Mouse (Mus musculus) hindbrain, embryonic 11.5 days (tissue): Measurements from ENCODE around the gene Mfap1b. TPM values are rescaled to one million over a fixed set of nuclear protein-coding genes. Genes with fewer than 3 reads are reported as not detected.
A peak's percentile ranks its signal among the peaks of the same experiment; 100 is the strongest.

Experiments used
- ATAC-seq: fragments of 200-750 bp; cut with Nextera tagmentation; 2 replicates; pipeline ENCODE4 v1.8.0; 2017; ENCODE audit warnings: mild to moderate bottlenecking, moderate TSS enrichment, moderate library complexity; ENCODE audit not compliant: low FRiP score
- DNase-seq: peaks from one replicate; pipeline ENCODE4 v3.0.0-alpha.2; 2015; ENCODE audit warnings: low spot score
- H3K27ac ChIP-seq: fragments of 300-500 bp; sonication (generic); 2 replicates; pipeline ENCODE4 v1.5.1; 2014; ENCODE audit warnings: mild to moderate bottlenecking, low read depth, low read length
- H3K27me3 ChIP-seq: fragments of 300-500 bp; sonication (generic); 2 replicates; pipeline ENCODE4 v1.6.1; 2014; ENCODE audit warnings: mild to moderate bottlenecking, low read length, moderate library complexity, mixed read lengths; ENCODE audit not compliant: control insufficient read depth, insufficient read depth
- H3K36me3 ChIP-seq: fragments of 300-500 bp; sonication (generic); 2 replicates; pipeline ENCODE4 v1.6.1; 2014; ENCODE audit warnings: mild to moderate bottlenecking, low read length, moderate library complexity, mixed read lengths; ENCODE audit not compliant: control insufficient read depth, insufficient read depth
- H3K4me1 ChIP-seq: fragments of 300-500 bp; sonication (generic); replicated peaks from 2 replicates; pipeline ENCODE4 v1.6.1; 2014; ENCODE audit warnings: low read length, mixed read lengths; ENCODE audit not compliant: control insufficient read depth, insufficient read depth
- H3K4me2 ChIP-seq: fragments of 300-500 bp; sonication (generic); replicated peaks from 2 replicates; pipeline ENCODE4 v1.6.1; 2014; ENCODE audit warnings: mild to moderate bottlenecking, low read depth, low read length
- H3K4me3 ChIP-seq: fragments of 300-500 bp; sonication (generic); 2 replicates; pipeline ENCODE4 v1.5.1; 2014; ENCODE audit warnings: low read depth, low read length
- H3K9ac ChIP-seq: fragments of 300-500 bp; sonication (generic); 2 replicates; pipeline ENCODE4 v1.6.1; 2014; ENCODE audit warnings: low read depth, low read length
- H3K9me3 ChIP-seq: fragments of 300-500 bp; sonication (generic); 2 replicates; pipeline ENCODE4 v1.6.1; 2016; ENCODE audit warnings: low read length; ENCODE audit not compliant: control insufficient read depth
- WGBS: fragments of 180-500 bp; shearing (Covaris S2); extraction: QIAGEN DNeasy Blood & Tissue Kit; methylation state at CpG from one replicate; pipeline ENCODE4 v1.1.7; 2014; 5-methylcytosine and 5-hydroxymethylcytosine counted together
- polyA plus RNA-seq: library from polyadenylated mRNA; unstranded; fragments of >200 nt; fragmentation: Nextera tagmentation; extraction: Ambion mirVana; gene quantifications from 2 replicates; pipeline ENCODE4 v1.2.1, GENCODE M21; 2014

Gene Mfap1b
- polyA plus RNA-seq, 1 experiment from 2014 or later, result 80.4 TPM

GRCm38 (mm10) chr2:121455534-121455933 is 18.3 kb downstream of the Mfap1b start:
- H3K27me3 ChIP-seq, result no peaks in the 10 kb centered on the region
- H3K36me3 ChIP-seq, result no peaks in the 10 kb centered on the region; the same call in 1 of the 2 replicates
- no peaks in the 10 kb centered on the region for H3K9me3 ChIP-seq
- H3K4me3 ChIP-seq, result no peak overlapping the region
- ATAC-seq (no peak), DNase-seq (no peak)
- no peak overlapping the region for H3K4me2 ChIP-seq
- WGBS, result 80% methylated on average over 5 of the region's 5 CpGs
- H3K4me1 ChIP-seq, result 0 out of 2 replicates have a peak, but pooled peaks cover 2% of the 10 kb centered on the region
- H3K27ac ChIP-seq, result no peak overlapping the region
- no peak overlapping the region; the same call in 1 of the 2 replicates for H3K9ac ChIP-seq

- H3K4me1 ChIP-seq, result 0 out of 2 replicates have a peak, but pooled peaks cover 2% of the 10 kb centered on the region
- no peak overlapping the region for H3K4me3 ChIP-seq
- H3K9ac ChIP-seq, result no peak overlapping the region
- no peak overlapping the region for H3K27ac ChIP-seq
- H3K36me3 ChIP-seq, result no peaks in the 10 kb centered on the region; the same call in 1 of the 2 replicates
- H3K4me2 ChIP-seq, result no peak overlapping the region
- H3K9me3 ChIP-seq, result no peaks in the 10 kb centered on the region
- no peaks in the 10 kb centered on the region for H3K27me3 ChIP-seq
- 86% methylated on average over 6 of the region's 6 CpGs for WGBS
- ATAC-seq (no peak), DNase-seq (no peak)
These were observed 19.9 kb downstream of the Mfap1b start for GRCm38 (mm10) chr2:121453917-121454316.

GRCm38 (mm10) chr2:121452990-121453389 is 20.9 kb downstream of the Mfap1b start, which contains the start of gene Hypk:
Gene Hypk, plus strand, starts transcription at chr2:121453290.
- H3K4me3 ChIP-seq, result no peak within 1 kb of the TSS
- H3K4me1 ChIP-seq, result 0 out of 2 replicates have a peak, but pooled peaks cover 2% of the 10 kb centered on the region
- no peaks in the 10 kb centered on the region for H3K27me3 ChIP-seq
- H3K4me2 ChIP-seq, result no peak within 1 kb of the TSS
- no peaks in the 10 kb centered on the region; the same call in 1 of the 2 replicates for H3K36me3 ChIP-seq
- H3K27ac ChIP-seq, result no peak within 1 kb of the TSS
- no peak for ATAC-seq
- WGBS, result 87% methylated on average over 4 of the region's 4 CpGs
- no peaks in the 10 kb centered on the region for H3K9me3 ChIP-seq
- no peak within 1 kb of the TSS for H3K9ac ChIP-seq
- DNase-seq, result no peak

GRCm38 (mm10) chr2:121452361-121452760 is 21.5 kb downstream of the Mfap1b start:
- no peak for ATAC-seq
- DNase-seq, result no peak
- Histone ChIP-seq H3K27me3 (no peaks in the 10 kb centered on the region), H3K36me3 (no peaks in the 10 kb centered on the region; the same call in 1 of the 2 replicates), H3K27ac (no peak overlapping the region), H3K9me3 (no peaks in the 10 kb centered on the region), H3K9ac (no peak overlapping the region), H3K4me3 (no peak overlapping the region), H3K4me1 (0 out of 2 replicates have a peak, but pooled peaks cover 2% of the 10 kb centered on the region), H3K4me2 (no peak overlapping the region)
- 90% methylated on average over 4 of the region's 4 CpGs for WGBS

GRCm38 (mm10) chr2:121450093-121450492 is 23.8 kb downstream of the Mfap1b start:
- no peaks in the 10 kb centered on the region for H3K27me3 ChIP-seq
- 0 out of 2 replicates have a peak, but pooled peaks have one; percentile 4 for ATAC-seq
- 0 out of 2 replicates have a peak, but pooled peaks cover 2% of the 10 kb centered on the region for H3K4me1 ChIP-seq
- no peak for DNase-seq
- H3K4me2 ChIP-seq, result peak overlapping the region; percentile 82
- no peaks in the 10 kb centered on the region; the same call in 1 of the 2 replicates for H3K36me3 ChIP-seq
- 2% methylated on average over 7 of the region's 7 CpGs for WGBS
- peak overlapping the region; percentile 94 for H3K4me3 ChIP-seq
- no peaks in the 10 kb centered on the region for H3K9me3 ChIP-seq
- peak overlapping the region; percentile 91 for H3K27ac ChIP-seq
- peak overlapping the region; percentile 96 for H3K9ac ChIP-seq

GRCm38 (mm10) chr2:121449545-121450011 is 24.3 kb downstream of the Mfap1b start:
- under 1% methylated on average over 26 of the region's 54 CpGs for WGBS
- DNase-seq (no peak), ATAC-seq (peak; percentile 73)
- H3K9me3 ChIP-seq, result no peaks in the 10 kb centered on the region
- H3K36me3 ChIP-seq, result no peaks in the 10 kb centered on the region; the same call in 1 of the 2 replicates
- H3K4me1 ChIP-seq, result 0 out of 2 replicates have a peak, but pooled peaks cover 2% of the 10 kb centered on the region
- H3K4me2 ChIP-seq, result peak overlapping the region; percentile 82
- peak overlapping the region; percentile 91 for H3K27ac ChIP-seq
- peak overlapping the region; percentile 94 for H3K4me3 ChIP-seq
- no peaks in the 10 kb centered on the region for H3K27me3 ChIP-seq
- peak overlapping the region; percentile 96 for H3K9ac ChIP-seq

- H3K4me1 ChIP-seq, result 0 out of 2 replicates have a peak, but pooled peaks cover 2% of the 10 kb centered on the region
- H3K27ac ChIP-seq, result peak within 1 kb of the TSS; percentile 91
- no peaks in the 10 kb centered on the region for H3K9me3 ChIP-seq
- H3K27me3 ChIP-seq, result no peaks in the 10 kb centered on the region
- H3K4me3 ChIP-seq, result peak within 1 kb of the TSS; percentile 94
- ATAC-seq (peak; percentile 99), DNase-seq (peak; percentile 99)
- H3K4me2 ChIP-seq, result peak within 1 kb of the TSS; percentile 82
- WGBS, result under 1% methylated on average over 59 of the region's 74 CpGs
- H3K9ac ChIP-seq, result peak within 1 kb of the TSS; percentile 96
- no peaks in the 10 kb centered on the region; the same call in 1 of the 2 replicates for H3K36me3 ChIP-seq
These were observed 24.9 kb downstream of the Mfap1b start, which contains the start of gene Serf2 for GRCm38 (mm10) chr2:121448739-121449535. Gene Serf2, plus strand, starts transcription at chr2:121449195.

- H3K36me3 ChIP-seq, result no peaks in the 10 kb centered on the region; the same call in 1 of the 2 replicates
- 0 out of 2 replicates have a peak, but pooled peaks cover 2% of the 10 kb centered on the region for H3K4me1 ChIP-seq
- peak overlapping the region; percentile 61 for H3K27ac ChIP-seq
- no peaks in the 10 kb centered on the region for H3K27me3 ChIP-seq
- peak overlapping the region; percentile 29; the same call in 1 of the 2 replicates for H3K9ac ChIP-seq
- peak overlapping the region; percentile 60 for H3K4me2 ChIP-seq
- DNase-seq (peak; percentile 49), ATAC-seq (no peak)
- H3K4me3 ChIP-seq, result peak overlapping the region; percentile 94
- no peaks in the 10 kb centered on the region for H3K9me3 ChIP-seq
- WGBS, result 19% methylated on average over 9 of the region's 9 CpGs
These were observed 25.7 kb downstream of the Mfap1b start for GRCm38 (mm10) chr2:121448136-121448535.
